Mouse (Mus musculus) adrenal gland, adult 8-10 months (tissue): ENCODE measurements around the gene Pan3. TPM values are rescaled to one million over a fixed set of nuclear protein-coding genes. Genes with fewer than 3 reads are reported as not detected.
"Not testable (repeated sequence)": the region's sequence is repeated elsewhere in the genome, so short reads cannot be mapped to it uniquely, and the experiment has no call there.

Experiments
- DNase-seq: peaks from one replicate; pipeline ENCODE4 v3.0.0; 2022
- total RNA-seq, 4 experiments: library from RNA; stranded (reverse); gene quantifications; 2 replicates each; pipeline ENCODE4 v1.2.4; 2022

Pan3 gene
- total RNA-seq, 4 experiments from 2014 or later = 87.1 to 151 (median 115) TPM

- DNase-seq = no peak
Observed at GRCm38 (mm10) chr5:147489226-147489625, 59.3 kb downstream of the Pan3 start.

GRCm38 (mm10) chr5:147490907-147491306 lies 60.9 kb downstream of the Pan3 start:
- DNase-seq = no peak

GRCm38 (mm10) chr5:147492511-147492910 lies 62.5 kb downstream of the Pan3 start:
- DNase-seq = no peak

- DNase-seq = no peak
Observed at GRCm38 (mm10) chr5:147493205-147493604, 63.2 kb downstream of the Pan3 start.

GRCm38 (mm10) chr5:147493685-147494084 lies 63.7 kb downstream of the Pan3 start:
- no peak for DNase-seq

GRCm38 (mm10) chr5:147494388-147494787 lies 64.4 kb downstream of the Pan3 start:
- DNase-seq = no peak

- no peak for DNase-seq
Observed at GRCm38 (mm10) chr5:147494791-147495376, 64.9 kb downstream of the Pan3 start.

GRCm38 (mm10) chr5:147495961-147496360 lies 66.0 kb downstream of the Pan3 start:
- no peak for DNase-seq

GRCm38 (mm10) chr5:147496921-147497320 lies 67.0 kb downstream of the Pan3 start:
- no peak for DNase-seq

GRCm38 (mm10) chr5:147497714-147498113 lies 67.8 kb downstream of the Pan3 start:
- no peak for DNase-seq

GRCm38 (mm10) chr5:147501456-147501998 lies 71.6 kb downstream of the Pan3 start:
- no peak for DNase-seq

- no peak for DNase-seq
Observed at GRCm38 (mm10) chr5:147502921-147503320, 73.0 kb downstream of the Pan3 start.

- DNase-seq = no peak
Observed at GRCm38 (mm10) chr5:147511350-147511749, 81.4 kb downstream of the Pan3 start.

- DNase-seq = no peak
Observed at GRCm38 (mm10) chr5:147527006-147527405, 97.0 kb downstream of the Pan3 start.

GRCm38 (mm10) chr5:147527788-147528187 lies 97.8 kb downstream of the Pan3 start:
- no peak for DNase-seq

GRCm38 (mm10) chr5:147532031-147532430 lies 102.1 kb downstream of the Pan3 start:
- DNase-seq = no peak

GRCm38 (mm10) chr5:147539409-147539808 lies 109.4 kb downstream of the Pan3 start:
- no peak for DNase-seq

GRCm38 (mm10) chr5:147539815-147540214 lies 109.9 kb downstream of the Pan3 start:
- DNase-seq = no peak

- DNase-seq = no peak
Observed at GRCm38 (mm10) chr5:147542291-147542690, 112.3 kb downstream of the Pan3 start.

- DNase-seq = no peak
Observed at GRCm38 (mm10) chr5:147545731-147546241, 115.8 kb downstream of the Pan3 start.

GRCm38 (mm10) chr5:147549016-147549755 lies 119.2 kb downstream of the Pan3 start:
- no peak for DNase-seq

GRCm38 (mm10) chr5:147551879-147552627 lies 122.1 kb downstream of the Pan3 start:
- no peak for DNase-seq

- DNase-seq = not testable (repeated sequence)
Observed at GRCm38 (mm10) chr5:147557641-147558040, 127.7 kb downstream of the Pan3 start.
